Mouse (Mus musculus): ENCODE measurements at regions not wholly inside any gene's neighbourhood (a gene's known extent, or its start where the extent isn't known, plus 50 kb on each side); places are given as distances from the start of the nearest gene placed in this dataset.

GRCm38 (mm10) chr13:111936983-111937382, 128.2 kb upstream of the Map3k1 start:
- no peak for DNase-seq
- intact Hi-C loops (cut with DNase I; ENCODE audit: low total_unique reads): no loop called here

GRCm38 (mm10) chr13:111938896-111939422, 130.2 kb upstream of the Map3k1 start:
- no peak for DNase-seq
- intact Hi-C loops (cut with DNase I; ENCODE audit: low total_unique reads): no loop called here

- intact Hi-C loops (cut with DNase I; ENCODE audit: low total_unique reads): no loop called here
- no peak for DNase-seq
Observed at GRCm38 (mm10) chr13:111939534-111940115, 130.8 kb upstream of the Map3k1 start.

GRCm38 (mm10) chr13:111940275-111940674, 131.5 kb upstream of the Map3k1 start:
- intact Hi-C loops (cut with DNase I; ENCODE audit: low total_unique reads): no loop called here

DNA sequence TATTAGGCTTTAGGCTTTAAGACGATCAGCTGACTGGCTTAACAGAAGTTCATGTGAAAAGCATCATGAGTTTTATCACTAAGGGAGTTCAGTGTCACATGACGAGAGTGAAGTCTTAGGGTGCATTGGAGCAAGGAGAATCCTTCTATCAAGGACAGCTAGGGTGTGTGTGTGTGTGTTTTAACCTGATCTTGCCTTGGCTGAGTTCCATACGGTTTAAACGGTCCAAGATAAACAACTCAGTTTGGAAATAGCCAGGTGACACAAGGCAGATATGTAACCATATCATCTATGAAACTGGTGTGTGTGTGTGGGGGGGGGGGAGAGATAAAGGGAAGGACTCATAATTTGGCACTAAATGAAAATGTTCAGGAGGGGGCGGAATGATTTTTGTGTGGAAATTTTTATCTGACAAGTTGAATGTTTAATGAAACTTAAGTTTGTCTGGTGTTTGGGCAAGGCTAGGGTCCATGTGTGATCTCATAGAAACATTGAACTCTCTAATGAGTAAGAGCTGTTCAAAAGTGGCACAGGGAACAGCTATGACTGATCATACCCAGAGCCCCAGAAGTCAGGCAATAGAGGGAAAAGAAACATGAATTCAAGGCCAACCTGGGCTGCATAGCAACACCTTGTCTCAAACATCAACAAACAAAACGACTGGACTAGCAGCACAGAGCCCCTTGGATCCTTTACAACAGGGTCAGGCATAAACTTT, 132.2 kb upstream of the Map3k1 start:
- intact Hi-C loops (cut with DNase I; ENCODE audit: low total_unique reads): no loop called here

More at GRCm38 (mm10) chr13:111940275-111940674, 131.5 kb upstream of the Map3k1 start:
- DNase-seq: no peak

DNA sequence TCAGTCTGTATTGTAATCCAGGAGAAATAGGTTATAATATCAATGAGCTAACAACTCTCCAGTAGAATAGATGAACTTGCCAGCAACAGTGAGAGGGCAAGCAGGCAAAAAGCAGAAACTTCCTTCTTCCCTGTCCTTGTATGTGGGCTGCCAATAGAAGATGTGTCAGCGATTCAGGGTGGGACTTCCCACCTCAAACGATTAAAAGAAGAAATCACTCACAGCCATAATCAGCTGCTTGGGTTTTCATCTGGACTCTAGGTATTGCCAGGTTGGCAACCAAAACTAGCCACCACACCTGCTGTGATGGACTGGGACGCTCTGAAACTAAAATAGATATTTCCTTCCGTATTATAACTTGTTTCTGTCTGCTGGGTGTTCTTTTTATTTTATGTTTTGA, 133.2 kb upstream of the Map3k1 start:
- intact Hi-C loops (cut with DNase I; ENCODE audit: low total_unique reads): no loop called here
- no peak for DNase-seq

More for the DNA sequence above, 132.2 kb upstream of the Map3k1 start:
- no peak for DNase-seq

- no peak for DNase-seq
- intact Hi-C loops (cut with DNase I; ENCODE audit: low total_unique reads): no loop called here
Observed at GRCm38 (mm10) chr13:111943392-111944088, 134.7 kb upstream of the Map3k1 start.

GRCm38 (mm10) chr13:111944089-111944406, 135.3 kb upstream of the Map3k1 start:
- DNase-seq: peak; percentile 10
- intact Hi-C loops (cut with DNase I; ENCODE audit: low total_unique reads): no loop called here

DNA sequence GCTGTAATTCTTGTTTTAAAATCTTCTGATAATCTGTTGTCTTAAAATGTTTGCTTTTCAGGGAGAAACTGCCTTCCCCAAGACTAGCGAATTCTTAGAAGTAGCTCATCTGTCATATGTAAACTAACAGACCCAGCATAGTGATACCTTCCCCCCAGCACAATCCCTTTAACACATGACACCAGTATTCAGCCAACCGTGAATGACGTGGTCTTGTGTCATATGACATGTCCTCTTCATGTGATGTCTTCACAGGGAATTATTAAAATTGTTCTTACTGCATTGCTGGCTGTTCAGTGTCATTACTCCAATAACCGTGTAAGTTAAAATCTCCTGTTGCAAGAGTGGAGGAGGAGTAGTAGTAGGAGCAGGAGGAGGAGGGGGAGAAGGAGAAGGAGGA, 137.5 kb upstream of the Map3k1 start:
- intact Hi-C loops (cut with DNase I; ENCODE audit: low total_unique reads): no loop called here
- DNase-seq: no peak

DNA sequence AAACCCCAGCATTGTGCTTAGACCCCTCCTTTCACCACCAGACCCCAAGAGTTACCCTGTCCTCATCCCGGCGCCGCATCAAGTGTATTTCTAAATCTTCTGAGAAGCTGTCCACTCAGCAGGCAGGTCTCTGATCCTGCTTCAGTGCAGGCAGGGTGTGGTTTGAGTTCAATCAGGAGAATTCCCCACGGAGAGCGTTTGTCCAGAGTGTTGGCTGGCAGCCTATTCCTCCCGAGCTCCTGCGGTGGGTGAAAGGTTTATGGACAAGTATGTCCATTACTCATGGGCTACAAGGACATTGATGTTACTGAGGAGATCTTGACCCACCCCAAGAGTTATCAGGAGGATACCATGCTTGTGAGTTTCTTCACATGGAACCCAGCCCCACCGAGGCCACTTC, 138.0 kb upstream of the Map3k1 start:
- intact Hi-C loops (cut with DNase I; ENCODE audit: low total_unique reads): no loop called here
- no peak for DNase-seq

DNA sequence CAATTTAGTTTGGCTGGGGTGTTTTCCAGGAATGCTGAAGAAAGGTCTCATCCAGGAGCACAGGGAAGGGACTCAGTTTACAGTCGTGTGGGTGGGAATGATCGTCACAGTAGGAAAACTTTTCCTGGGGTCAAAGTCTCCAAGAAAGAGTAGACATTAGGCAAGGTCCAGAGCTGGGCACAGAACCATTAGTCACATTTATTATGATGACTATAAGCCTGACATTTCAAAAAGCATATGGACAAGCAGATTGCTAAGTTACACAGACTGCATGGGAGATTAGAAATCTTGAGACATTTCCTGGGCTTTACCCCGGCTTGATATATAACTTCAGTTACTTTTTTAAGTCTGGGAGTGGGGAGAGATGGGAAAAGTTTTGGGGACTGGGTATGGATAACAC, 139.6 kb upstream of the Map3k1 start:
- intact Hi-C loops (cut with DNase I; ENCODE audit: low total_unique reads): no loop called here
- no peak for DNase-seq

GRCm38 (mm10) chr13:111950042-111950441, 141.2 kb upstream of the Map3k1 start:
- intact Hi-C loops (cut with DNase I; ENCODE audit: low total_unique reads): no loop called here
- no peak for DNase-seq

GRCm38 (mm10) chr13:111953860-111954519, 145.2 kb upstream of the Map3k1 start:
- DNase-seq: no peak
- intact Hi-C loops (cut with DNase I; ENCODE audit: low total_unique reads): no loop called here

DNA sequence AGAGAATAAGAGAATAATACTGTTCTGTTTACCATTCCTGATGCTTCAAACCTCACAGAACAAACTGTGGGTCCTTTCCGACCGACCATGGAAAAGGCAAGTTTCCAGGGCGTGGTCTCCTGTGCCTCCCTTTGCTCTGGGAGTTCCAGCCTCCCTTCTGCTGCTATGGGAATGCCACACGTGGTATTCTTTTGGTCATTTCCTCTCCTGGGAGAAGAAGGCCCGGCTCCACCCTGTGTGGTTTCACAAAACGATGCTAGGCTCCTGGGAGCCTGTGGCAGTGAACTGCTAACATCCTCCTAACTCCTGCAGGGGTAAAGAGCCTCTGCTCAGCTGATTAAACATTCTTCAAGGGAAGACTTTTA, 145.7 kb upstream of the Map3k1 start:
- DNase-seq: peak; percentile 21
- intact Hi-C loops (cut with DNase I; ENCODE audit: low total_unique reads): no loop called here

GRCm38 (mm10) chr13:111957118-111957517, 148.3 kb upstream of the Map3k1 start:
- intact Hi-C loops (cut with DNase I; ENCODE audit: low total_unique reads): no loop called here
- DNase-seq: no peak

DNA sequence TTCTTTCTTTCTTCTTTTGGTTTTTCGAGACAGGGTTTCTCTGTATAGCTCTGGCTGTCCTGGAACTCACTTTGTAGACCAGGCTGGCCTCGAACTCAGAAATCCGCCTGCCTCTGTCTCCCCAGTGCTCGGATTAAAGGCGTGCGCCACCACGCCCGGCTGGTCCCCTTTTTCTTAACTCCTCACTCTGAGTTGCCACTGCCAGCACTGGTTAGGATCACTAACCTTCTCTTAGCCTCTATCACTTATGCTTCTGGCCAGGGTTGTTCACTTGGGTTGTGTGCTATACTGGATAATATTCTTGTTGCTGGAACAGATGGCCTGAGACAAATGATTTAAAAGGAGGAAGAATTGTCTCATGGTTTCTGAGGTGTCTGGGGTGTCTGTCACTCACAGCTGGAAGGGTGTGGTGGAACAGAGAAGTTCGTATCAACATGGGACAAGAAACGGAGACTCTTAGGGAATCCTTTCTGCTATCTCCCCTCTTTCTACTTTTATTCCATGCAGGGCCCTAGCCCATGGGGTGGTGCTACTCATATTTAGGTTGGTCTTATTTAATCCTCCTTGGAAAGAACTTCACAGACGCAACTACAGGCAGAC, 149.0 kb upstream of the Map3k1 start:
- intact Hi-C loops (cut with DNase I; ENCODE audit: low total_unique reads): no loop called here
- DNase-seq: no peak

- intact Hi-C loops (cut with DNase I; ENCODE audit: low total_unique reads): no loop called here
- DNase-seq: no peak
Observed at GRCm38 (mm10) chr13:111958421-111958820, 149.6 kb upstream of the Map3k1 start.

DNA sequence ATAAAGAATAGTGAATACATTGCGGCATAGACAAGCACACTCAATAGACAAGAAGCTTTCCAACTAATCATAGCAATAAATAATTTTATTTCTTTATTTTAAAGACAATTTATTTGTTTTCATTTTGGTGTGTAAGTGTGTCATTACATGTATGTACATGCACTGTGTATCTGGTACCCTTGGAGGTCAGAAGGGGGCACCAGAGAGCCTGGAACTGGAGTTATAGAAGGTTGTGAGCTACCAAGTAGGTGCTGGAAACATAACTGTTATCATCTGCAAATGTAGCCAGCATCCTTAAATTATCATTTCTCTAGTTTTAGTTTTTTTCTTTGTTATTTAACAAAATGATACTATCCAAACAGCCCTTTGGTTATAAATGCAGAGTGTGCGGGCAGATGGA, 151.2 kb upstream of the Map3k1 start:
- intact Hi-C loops (cut with DNase I; ENCODE audit: low total_unique reads): no loop called here
- DNase-seq: no peak

DNA sequence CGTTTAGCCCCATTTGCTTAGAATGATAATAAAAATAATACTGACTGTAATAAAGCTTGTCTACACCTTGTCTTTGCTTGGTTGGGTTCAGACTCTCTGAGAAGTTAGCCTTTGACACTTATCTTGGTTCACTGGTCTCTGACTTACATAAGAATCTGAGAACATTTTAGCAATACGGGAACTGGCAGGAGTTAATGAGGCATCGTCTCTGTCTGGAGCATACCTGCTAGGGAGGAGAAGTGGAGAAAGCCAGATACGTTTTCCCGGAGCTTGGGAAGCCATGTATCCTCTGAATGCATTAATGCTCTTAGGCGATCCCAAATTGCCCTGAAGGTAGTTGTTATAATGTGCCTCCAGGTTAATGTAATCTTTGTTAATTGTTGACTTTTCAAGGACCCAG, 152.6 kb upstream of the Map3k1 start:
- no peak for DNase-seq
- intact Hi-C loops (cut with DNase I; ENCODE audit: low total_unique reads): no loop called here

- DNase-seq: no peak
Observed at GRCm38 (mm10) chr13:111962155-111962554, 153.4 kb upstream of the Map3k1 start.

More at GRCm38 (mm10) chr13:111962155-111962554, 153.4 kb upstream of the Map3k1 start:
- intact Hi-C loops (cut with DNase I; ENCODE audit: low total_unique reads): no loop called here

All from gastrocnemius, postnatal 14 days (tissue).